Mouse (Mus musculus): ENCODE results near the gene Hprt.

The Hprt gene

DNA sequence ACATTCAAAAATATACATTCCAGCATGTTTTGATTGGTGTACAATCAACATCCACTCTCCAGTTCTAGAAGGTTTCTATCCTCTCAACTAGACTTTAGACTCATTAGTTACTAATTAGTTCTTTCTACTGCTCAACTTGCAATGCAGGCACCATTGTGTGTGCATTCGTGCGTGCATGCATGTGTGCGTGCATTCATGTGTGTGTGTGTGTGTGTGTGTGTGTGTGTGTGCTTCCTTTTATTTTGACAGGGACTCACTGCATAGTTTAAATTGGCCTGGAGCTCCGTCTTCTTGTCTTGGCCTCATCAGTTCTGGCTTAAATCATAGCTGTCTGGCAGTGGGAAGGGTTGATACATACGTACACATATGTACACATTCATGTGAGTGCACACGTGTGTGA is 53.1 kb downstream of the Hprt start:
- DNase-seq (ENCODE audit: low spot score in 2 of 2): no peak

- peak in 1 of 2 experiments; percentile 17 for DNase-seq (ENCODE audit: low spot score in 2 of 2)
These were observed 57.4 kb downstream of the Hprt start for GRCm38 (mm10) chrX:53045187-53045903.

- DNase-seq (ENCODE audit: low spot score in 2 of 2): no peak
These were observed 58.1 kb downstream of the Hprt start for GRCm38 (mm10) chrX:53046033-53046432.

- no peak for DNase-seq (ENCODE audit: low spot score in 2 of 2)
These were observed 59.0 kb downstream of the Hprt start for GRCm38 (mm10) chrX:53046911-53047310.

DNA sequence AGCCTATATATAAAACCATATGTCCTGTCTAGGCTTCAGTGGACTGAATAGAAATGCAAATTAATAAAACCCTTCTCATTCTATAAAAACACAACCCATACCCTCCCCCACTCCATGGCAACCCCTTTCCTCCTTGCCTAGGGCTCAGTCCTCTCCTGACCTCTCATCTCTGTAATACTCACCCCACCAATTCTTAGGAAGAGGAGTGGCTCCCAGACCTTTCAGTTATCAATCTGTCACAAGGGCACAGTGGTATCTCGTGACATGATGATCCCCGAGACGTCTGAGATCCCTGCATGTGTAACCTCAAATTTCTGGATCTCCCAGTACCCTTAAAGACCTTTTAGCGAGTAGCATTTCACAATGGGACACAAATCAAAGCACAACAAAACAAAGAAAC is 61.3 kb downstream of the Hprt start:
- DNase-seq (ENCODE audit: low spot score in 2 of 2): no peak

DNA sequence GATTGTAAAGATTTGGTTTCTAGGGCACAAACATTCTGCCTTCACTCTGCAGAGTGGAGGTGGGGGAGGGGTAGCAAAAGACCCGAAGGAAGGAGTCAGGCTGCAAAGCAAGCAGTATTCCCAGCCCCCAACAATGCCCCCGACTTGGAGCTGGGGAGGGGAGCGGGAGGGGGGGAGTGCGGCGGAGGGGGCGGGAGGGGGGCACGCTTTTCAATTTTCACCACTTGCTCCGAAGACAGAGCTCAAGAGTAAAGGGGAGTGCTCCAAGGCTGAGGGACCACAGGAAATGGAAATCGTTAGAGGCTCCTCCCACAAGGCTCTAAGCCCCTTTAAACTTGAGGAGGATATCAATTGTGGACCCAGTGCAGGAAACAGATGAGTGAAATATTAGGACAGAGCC is 62.4 kb downstream of the Hprt start:
- DNase-seq (ENCODE audit: low spot score in 2 of 2): no peak

- DNase-seq (ENCODE audit: low spot score in 2 of 2): peak in 1 of 2 experiments; percentile 19
These were observed 64.9 kb downstream of the Hprt start for GRCm38 (mm10) chrX:53052652-53053500.

DNA sequence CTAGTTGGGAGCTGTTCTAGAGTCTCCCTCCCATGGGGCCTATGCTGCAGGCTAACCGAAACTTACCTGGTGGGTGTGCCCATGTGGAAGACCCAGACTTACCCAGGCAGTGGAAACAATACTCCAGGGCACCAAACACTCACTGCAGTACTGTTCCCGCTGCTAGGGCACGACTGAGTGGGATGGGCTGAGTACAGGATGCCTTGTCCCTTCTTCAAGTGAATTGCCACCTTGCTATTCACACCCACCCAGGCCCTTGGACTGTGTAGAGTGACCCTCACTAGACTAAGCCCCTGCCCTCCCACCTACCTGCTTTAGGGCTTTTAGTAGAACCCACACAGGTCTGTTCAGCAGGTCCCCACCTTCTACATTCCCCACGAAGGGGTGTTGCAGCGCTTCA is 65.9 kb downstream of the Hprt start:
- no peak for DNase-seq (ENCODE audit: low spot score in 2 of 2)

- DNase-seq (ENCODE audit: low spot score in 2 of 2): no peak
These were observed 67.8 kb downstream of the Hprt start for GRCm38 (mm10) chrX:53055771-53056170.

GRCm38 (mm10) chrX:53056627-53057026 is 68.7 kb downstream of the Hprt start:
- DNase-seq (ENCODE audit: low spot score in 2 of 2): peak; percentile 37 to 76

DNA sequence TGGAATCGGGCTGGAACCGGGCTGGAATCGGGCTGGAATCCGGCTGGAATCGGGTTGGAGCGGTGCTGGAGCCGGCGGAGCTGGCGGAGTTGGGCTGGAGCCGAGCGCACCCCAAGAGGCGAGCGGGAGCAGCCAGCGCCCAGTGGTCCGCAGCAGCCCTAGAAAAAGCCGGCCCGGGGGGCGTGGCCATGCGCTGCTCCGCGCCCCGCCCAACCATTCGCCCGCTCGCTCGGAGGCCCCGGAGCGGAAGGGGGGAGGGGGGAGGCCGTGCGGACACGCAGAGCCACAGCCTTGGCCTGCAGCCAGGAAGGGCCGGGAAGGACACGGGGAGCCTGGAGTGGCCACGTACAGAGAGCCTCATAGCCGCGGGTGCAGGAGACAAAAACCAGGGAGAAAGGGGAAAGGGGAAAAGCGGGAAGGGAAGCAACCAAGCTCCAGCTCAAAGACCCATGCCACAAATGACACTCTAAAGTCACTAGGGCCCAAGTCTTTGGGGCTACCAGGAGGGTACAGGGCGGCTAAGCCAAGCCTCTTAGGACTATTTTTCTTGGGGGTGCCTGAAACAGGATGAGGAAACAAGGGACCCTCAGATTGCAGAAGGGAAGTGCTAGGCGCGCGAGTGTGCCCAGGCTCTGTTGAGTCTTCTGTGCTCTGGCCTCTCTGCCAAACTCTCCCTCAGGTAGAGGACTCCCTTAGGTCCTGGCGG is 69.3 kb downstream of the Hprt start:
- DNase-seq (ENCODE audit: low spot score in 2 of 2): peak; percentile 80 to 89

DNA sequence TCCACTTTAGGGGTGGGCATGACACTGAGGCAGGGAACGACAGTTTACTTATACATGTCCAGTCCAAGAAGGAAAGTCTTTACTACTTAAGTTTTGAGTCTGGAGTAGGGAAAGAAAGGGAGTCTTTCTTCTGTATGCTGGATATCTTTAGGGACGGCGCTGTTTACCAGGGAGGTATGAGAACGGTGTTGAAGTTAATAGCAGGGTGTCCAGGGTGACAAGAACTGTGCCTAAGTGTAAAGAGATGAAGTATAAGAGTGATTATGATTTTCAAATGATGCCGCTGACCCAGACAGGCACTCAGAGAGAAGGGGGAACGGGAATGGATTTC is 69.8 kb downstream of the Hprt start:
- no peak for DNase-seq (ENCODE audit: low spot score in 2 of 2)

- DNase-seq (ENCODE audit: low spot score in 2 of 2): no peak
These were observed 70.7 kb downstream of the Hprt start for GRCm38 (mm10) chrX:53058459-53059280.

- no peak for DNase-seq (ENCODE audit: low spot score in 2 of 2)
These were observed 71.6 kb downstream of the Hprt start for GRCm38 (mm10) chrX:53059426-53060007.

DNA sequence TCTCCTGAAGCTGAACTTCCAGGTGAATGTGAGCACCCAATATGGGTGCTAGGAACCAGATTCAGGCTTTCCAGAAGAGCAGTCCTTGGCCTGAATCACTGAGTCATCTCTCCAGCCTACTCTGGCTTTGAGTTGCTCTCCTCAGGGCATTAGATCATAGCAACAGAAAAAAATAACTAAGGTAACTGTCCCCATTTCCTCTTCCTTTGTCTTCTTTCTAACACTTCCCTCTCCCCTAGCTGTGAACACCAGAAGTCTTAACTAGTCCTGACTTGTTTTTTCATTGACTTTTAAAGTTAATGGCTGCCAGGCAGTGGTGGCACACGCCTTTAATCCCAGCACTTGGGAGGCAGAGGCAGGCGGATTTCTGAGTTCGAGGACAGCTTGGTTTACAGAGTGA is 76.5 kb downstream of the Hprt start:
- DNase-seq (ENCODE audit: low spot score in 2 of 2): no peak
